Mouse (Mus musculus): ENCODE measurements around the gene Wipf1. TPM values are rescaled to one million over a fixed set of nuclear protein-coding genes. Genes with fewer than 3 reads are reported as not detected.

Gene Wipf1
- polyA plus RNA-seq, 1 experiment from 2014 or later, result 9.0 TPM

DNA sequence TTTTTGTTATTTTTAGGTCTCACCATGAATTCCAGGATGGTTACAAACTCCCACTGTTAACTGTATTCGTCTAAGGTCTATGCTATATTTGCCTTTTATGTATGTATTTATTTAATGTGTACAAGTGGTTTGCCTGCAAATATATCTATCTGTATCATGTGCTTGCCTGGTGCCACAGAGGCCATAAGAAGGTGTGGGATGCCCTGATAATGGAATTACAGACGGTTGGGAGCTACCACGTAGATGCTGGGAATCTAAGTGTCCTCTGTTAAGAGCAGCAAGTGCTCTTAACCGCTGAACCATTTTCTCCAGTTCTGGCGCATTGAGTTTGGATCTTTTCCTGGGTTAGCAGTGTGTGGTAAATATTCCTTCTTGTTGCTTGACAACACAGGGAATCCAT lies 953 bp upstream of the Wipf1 start:
- Histone ChIP-seq H3K9me3 (ENCODE audit: control insufficient read depth, low read length) (no peaks in the 10 kb centered on the region), H3K27me3 (replicated peaks; ENCODE audit: control insufficient read depth, insufficient read depth, low read length) (no peaks in the 10 kb centered on the region), H3K36me3 (ENCODE audit: control insufficient read depth, insufficient read depth, low read length) (no peaks in the 10 kb centered on the region), H3K27ac (ENCODE audit: low read length) (no peak overlapping the region), H3K4me2 (ENCODE audit: low read depth, low read length) (no peak overlapping the region), H3K4me1 (ENCODE audit: control insufficient read depth, insufficient read depth, low read length) (peaks cover 14% of the 10 kb centered on the region), H3K9ac (ENCODE audit: low read depth, low read length) (no peak overlapping the region), H3K4me3 (ENCODE audit: low read length) (no peak overlapping the region)
- ATAC-seq, result no peak
- WGBS, result 73% methylated on average over 5 of the region's 5 CpGs

DNA sequence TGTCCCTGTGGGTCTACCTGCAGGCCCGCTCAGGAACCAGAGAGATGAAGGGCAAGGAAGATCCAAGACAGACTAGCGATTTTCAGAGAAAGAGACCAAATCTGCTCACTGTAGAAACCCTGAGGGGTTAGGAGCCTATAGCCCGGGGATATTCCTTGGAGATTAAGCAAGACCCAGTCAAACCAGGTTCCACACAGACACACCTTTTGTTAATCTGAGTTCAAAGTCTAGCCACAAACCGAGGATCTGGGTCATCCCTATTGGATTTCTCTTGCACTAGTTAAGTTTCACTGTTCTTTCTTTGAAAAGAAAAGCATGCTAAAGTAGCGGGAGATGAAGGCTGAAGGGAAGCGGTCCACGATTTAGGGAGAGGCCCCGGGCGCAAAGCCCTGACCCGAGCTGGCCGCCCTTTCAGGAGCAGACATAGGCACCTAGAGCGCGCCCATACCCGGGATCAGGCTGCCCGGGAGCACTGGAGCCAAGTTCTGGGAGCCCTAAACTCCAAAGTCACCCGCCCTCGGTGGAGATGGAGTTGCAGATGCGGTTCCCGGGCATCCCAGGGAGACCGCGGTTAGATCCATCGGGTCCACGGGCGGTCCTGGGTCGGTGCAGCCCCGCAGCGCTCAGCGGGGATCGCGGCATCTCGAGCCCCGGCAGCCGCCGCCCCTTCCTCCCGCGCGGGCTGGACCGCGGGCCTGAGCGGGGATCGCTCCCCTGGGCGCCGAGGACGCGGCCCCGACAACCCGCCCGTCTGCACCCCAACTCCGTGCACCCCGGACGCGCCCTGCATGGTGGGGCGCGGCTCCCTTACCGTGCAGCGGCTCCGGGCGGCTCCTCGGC lies 798 bp downstream of the Wipf1 start:
- no peaks in the 10 kb centered on the region for H3K9me3 ChIP-seq (ENCODE audit: control insufficient read depth, low read length)
- WGBS, result under 1% methylated on average over 46 of the region's 59 CpGs
- no peaks in the 10 kb centered on the region for H3K27me3 ChIP-seq (replicated peaks; ENCODE audit: control insufficient read depth, insufficient read depth, low read length)
- peak overlapping the region; percentile 71 for H3K4me2 ChIP-seq (ENCODE audit: low read depth, low read length)
- H3K4me1 ChIP-seq (ENCODE audit: control insufficient read depth, insufficient read depth, low read length), result peaks cover 14% of the 10 kb centered on the region
- peak overlapping the region; percentile 97 for H3K9ac ChIP-seq (ENCODE audit: low read depth, low read length)
- peak overlapping the region; percentile 93 for H3K4me3 ChIP-seq (ENCODE audit: low read length)
- peak overlapping the region; percentile 97 for H3K27ac ChIP-seq (ENCODE audit: low read length)
- H3K36me3 ChIP-seq (ENCODE audit: control insufficient read depth, insufficient read depth, low read length), result no peaks in the 10 kb centered on the region
- ATAC-seq, result peak; percentile 69

GRCm38 (mm10) chr2:73527956-73528355 lies 1.6 kb downstream of the Wipf1 start:
- Histone ChIP-seq H3K36me3 (ENCODE audit: control insufficient read depth, insufficient read depth, low read length) (no peaks in the 10 kb centered on the region), H3K4me3 (ENCODE audit: low read length) (peak overlapping the region; percentile 93), H3K4me2 (ENCODE audit: low read depth, low read length) (peak overlapping the region; percentile 71), H3K27ac (ENCODE audit: low read length) (no peak overlapping the region), H3K9ac (ENCODE audit: low read depth, low read length) (peak overlapping the region; percentile 97), H3K9me3 (ENCODE audit: control insufficient read depth, low read length) (no peaks in the 10 kb centered on the region), H3K27me3 (replicated peaks; ENCODE audit: control insufficient read depth, insufficient read depth, low read length) (no peaks in the 10 kb centered on the region), H3K4me1 (ENCODE audit: control insufficient read depth, insufficient read depth, low read length) (peaks cover 16% of the 10 kb centered on the region)
- WGBS, result 60% methylated on average over 11 of the region's 11 CpGs
- no peak for ATAC-seq

DNA sequence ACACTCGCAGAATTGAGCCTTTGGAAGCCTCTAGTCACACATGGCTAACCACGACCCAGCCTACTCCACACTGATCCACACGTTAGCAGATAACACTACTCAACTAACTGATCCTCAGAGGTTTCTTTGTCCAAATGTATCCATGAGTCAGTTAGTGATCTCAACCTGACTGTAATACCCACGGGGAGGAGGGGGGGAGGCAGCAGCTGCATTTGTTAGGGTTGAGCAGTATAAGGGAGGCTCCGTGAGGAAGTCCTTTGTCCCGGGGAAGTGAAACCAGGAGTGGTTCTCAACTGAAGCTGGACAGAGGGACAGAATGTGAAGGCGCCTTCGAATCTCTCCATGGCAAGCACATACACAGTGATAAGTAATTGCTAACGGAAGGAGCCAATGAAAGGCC lies 2.8 kb downstream of the Wipf1 start:
- H3K4me3 ChIP-seq (ENCODE audit: low read length), result no peak overlapping the region
- H3K27ac ChIP-seq (ENCODE audit: low read length), result no peak overlapping the region; the same call in 1 of the 2 replicates
- peak overlapping the region; percentile 25; the same call in 1 of the 2 replicates for H3K4me2 ChIP-seq (ENCODE audit: low read depth, low read length)
- no peak for ATAC-seq
- peaks cover 22% of the 10 kb centered on the region for H3K4me1 ChIP-seq (ENCODE audit: control insufficient read depth, insufficient read depth, low read length)
- no peaks in the 10 kb centered on the region for H3K36me3 ChIP-seq (ENCODE audit: control insufficient read depth, insufficient read depth, low read length)
- H3K9ac ChIP-seq (ENCODE audit: low read depth, low read length), result no peak overlapping the region
- no peaks in the 10 kb centered on the region for H3K27me3 ChIP-seq (replicated peaks; ENCODE audit: control insufficient read depth, insufficient read depth, low read length)
- no peaks in the 10 kb centered on the region for H3K9me3 ChIP-seq (ENCODE audit: control insufficient read depth, low read length)
- 55% methylated on average over 9 of the region's 9 CpGs for WGBS

DNA sequence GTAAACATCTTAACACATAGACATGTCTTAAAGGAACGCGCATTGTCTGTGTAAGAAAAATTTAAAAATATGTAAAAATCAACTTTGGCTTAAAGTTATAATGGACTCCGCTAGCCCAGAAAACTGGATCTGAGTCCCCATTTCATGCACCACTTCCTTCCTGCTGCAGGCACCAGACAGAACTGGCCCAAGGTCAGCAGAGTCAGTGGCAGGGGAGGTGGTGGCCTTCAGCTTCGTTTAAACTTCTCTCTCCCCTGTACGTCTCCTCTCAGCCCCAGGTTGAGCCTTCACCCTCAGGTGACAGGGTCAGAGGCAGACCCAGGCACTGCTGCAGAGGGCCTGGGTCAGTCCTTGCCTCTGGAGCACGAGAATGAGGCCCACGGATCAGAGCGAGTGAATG lies 6.6 kb downstream of the Wipf1 start:
- no peaks in the 10 kb centered on the region for H3K27me3 ChIP-seq (replicated peaks; ENCODE audit: control insufficient read depth, insufficient read depth, low read length)
- H3K4me2 ChIP-seq (ENCODE audit: low read depth, low read length), result no peak overlapping the region
- ATAC-seq, result no peak
- 49% methylated on average over 8 of the region's 8 CpGs for WGBS
- H3K27ac ChIP-seq (ENCODE audit: low read length), result no peak overlapping the region
- H3K36me3 ChIP-seq (ENCODE audit: control insufficient read depth, insufficient read depth, low read length), result no peaks in the 10 kb centered on the region
- no peak overlapping the region for H3K9ac ChIP-seq (ENCODE audit: low read depth, low read length)
- H3K9me3 ChIP-seq (ENCODE audit: control insufficient read depth, low read length), result no peaks in the 10 kb centered on the region
- H3K4me3 ChIP-seq (ENCODE audit: low read length), result no peak overlapping the region
- H3K4me1 ChIP-seq (ENCODE audit: control insufficient read depth, insufficient read depth, low read length), result peaks cover 23% of the 10 kb centered on the region

DNA sequence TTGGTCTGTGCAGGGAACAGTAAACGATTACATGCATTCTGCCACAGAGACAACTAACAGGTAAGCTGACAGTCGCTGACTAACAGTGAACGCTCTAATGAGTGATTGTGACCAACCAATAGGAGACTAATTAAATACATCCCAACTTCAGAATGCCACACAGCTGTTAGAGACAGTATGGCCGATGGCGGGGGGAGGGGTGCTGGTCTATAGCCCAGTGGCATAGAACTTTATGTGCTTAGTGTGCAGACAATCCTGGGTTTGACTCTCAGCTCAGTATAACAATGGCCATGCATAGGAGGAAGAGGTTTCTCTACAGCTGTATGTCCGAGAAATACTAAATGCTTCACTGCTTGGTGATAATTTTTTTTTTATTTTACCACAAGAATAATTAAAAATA lies 7.2 kb downstream of the Wipf1 start:
- Histone ChIP-seq H3K4me2 (ENCODE audit: low read depth, low read length) (no peak overlapping the region), H3K27ac (ENCODE audit: low read length) (0 out of 2 replicates have a peak overlapping the region, but pooled peaks have one; percentile 6), H3K4me3 (ENCODE audit: low read length) (no peak overlapping the region), H3K9me3 (ENCODE audit: control insufficient read depth, low read length) (no peaks in the 10 kb centered on the region), H3K9ac (ENCODE audit: low read depth, low read length) (no peak overlapping the region), H3K4me1 (ENCODE audit: control insufficient read depth, insufficient read depth, low read length) (peaks cover 20% of the 10 kb centered on the region), H3K36me3 (ENCODE audit: control insufficient read depth, insufficient read depth, low read length) (no peaks in the 10 kb centered on the region), H3K27me3 (replicated peaks; ENCODE audit: control insufficient read depth, insufficient read depth, low read length) (no peaks in the 10 kb centered on the region)
- WGBS, result 70% methylated on average over 6 of the region's 6 CpGs
- ATAC-seq, result no peak

DNA sequence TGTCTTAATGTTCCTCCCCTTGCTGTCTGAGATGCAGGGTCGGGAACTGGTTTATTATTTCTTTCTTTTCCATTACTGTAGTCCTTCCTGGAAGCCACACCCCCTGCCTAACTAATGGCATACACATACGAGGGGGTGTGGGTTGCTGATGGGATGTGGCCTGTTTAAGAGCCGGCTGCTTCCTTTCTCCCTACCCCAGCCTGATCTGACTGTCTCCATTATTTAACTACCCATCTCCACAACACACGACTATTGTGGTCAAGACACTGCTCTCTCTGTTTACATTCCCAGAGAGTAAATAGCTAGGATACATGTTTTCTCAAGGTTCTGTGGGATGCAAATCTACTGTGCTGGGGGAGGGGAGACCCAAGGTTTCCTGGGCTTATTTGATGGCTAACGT lies 7.8 kb downstream of the Wipf1 start:
- no peak overlapping the region for H3K27ac ChIP-seq (ENCODE audit: low read length)
- peaks cover 14% of the 10 kb centered on the region for H3K4me1 ChIP-seq (ENCODE audit: control insufficient read depth, insufficient read depth, low read length)
- 16% methylated on average over 5 of the region's 5 CpGs for WGBS
- H3K4me3 ChIP-seq (ENCODE audit: low read length), result no peak overlapping the region
- H3K9me3 ChIP-seq (ENCODE audit: control insufficient read depth, low read length), result no peaks in the 10 kb centered on the region
- 0 out of 2 replicates have a peak, but pooled peaks cover 2% of the 10 kb centered on the region for H3K36me3 ChIP-seq (ENCODE audit: control insufficient read depth, insufficient read depth, low read length)
- H3K27me3 ChIP-seq (replicated peaks; ENCODE audit: control insufficient read depth, insufficient read depth, low read length), result no peaks in the 10 kb centered on the region
- no peak overlapping the region for H3K4me2 ChIP-seq (ENCODE audit: low read depth, low read length)
- no peak overlapping the region for H3K9ac ChIP-seq (ENCODE audit: low read depth, low read length)
- ATAC-seq, result peak; percentile 37; the same call in 1 of the 2 replicates

DNA sequence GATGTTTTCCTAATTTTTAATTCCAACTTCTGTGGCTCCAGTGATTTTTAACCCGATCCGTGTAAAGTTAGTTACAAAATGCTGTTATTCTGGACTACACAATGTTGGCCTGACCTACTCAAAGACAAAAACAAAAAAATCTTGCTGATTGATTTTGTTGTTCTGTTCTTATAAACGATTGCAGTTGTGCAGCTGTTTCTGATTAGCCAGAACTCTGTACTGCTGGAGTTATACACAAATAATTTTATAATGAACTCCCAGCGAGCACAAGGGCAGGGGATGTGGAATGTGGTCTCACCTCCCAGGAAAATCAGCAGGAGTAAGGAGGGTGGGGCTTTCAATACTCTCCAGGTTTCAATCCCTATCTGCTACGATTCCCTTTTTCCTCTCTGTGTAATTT lies 10.6 kb downstream of the Wipf1 start:
- no peak overlapping the region for H3K9ac ChIP-seq (ENCODE audit: low read depth, low read length)
- peaks cover 11% of the 10 kb centered on the region for H3K4me1 ChIP-seq (ENCODE audit: control insufficient read depth, insufficient read depth, low read length)
- no peaks in the 10 kb centered on the region for H3K9me3 ChIP-seq (ENCODE audit: control insufficient read depth, low read length)
- H3K27ac ChIP-seq (ENCODE audit: low read length), result no peak overlapping the region
- ATAC-seq, result no peak
- WGBS, result 66% methylated on average over 5 of the region's 5 CpGs
- 0 out of 2 replicates have a peak, but pooled peaks cover 4% of the 10 kb centered on the region for H3K36me3 ChIP-seq (ENCODE audit: control insufficient read depth, insufficient read depth, low read length)
- no peak overlapping the region for H3K4me3 ChIP-seq (ENCODE audit: low read length)
- H3K4me2 ChIP-seq (ENCODE audit: low read depth, low read length), result no peak overlapping the region
- H3K27me3 ChIP-seq (replicated peaks; ENCODE audit: control insufficient read depth, insufficient read depth, low read length), result no peaks in the 10 kb centered on the region

DNA sequence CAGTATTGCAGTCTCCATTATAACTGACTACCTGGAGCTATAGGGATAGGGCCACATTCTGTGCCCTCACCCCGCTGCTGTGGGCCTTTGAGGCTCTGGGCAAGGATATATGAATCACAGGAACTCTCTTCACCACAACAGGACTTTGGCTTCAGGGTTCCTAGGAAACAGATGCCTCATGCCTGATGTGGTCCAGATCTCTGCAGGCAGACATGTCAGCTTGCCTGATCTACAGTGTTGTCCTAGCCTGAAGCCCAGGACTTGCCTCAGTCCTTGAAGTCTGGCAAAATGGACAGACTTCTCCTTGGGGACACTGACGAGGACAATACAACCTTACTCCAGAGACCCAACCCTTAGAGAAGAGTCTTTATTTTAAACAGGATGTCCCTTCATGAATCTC lies 11.2 kb downstream of the Wipf1 start:
- no peak for ATAC-seq
- 94% methylated on average over 2 of the region's 2 CpGs for WGBS
- H3K4me3 ChIP-seq (ENCODE audit: low read length), result no peak overlapping the region

More for the DNA sequence above, 11.2 kb downstream of the Wipf1 start:
- no peak overlapping the region for H3K9ac ChIP-seq (ENCODE audit: low read depth, low read length)
- H3K27me3 ChIP-seq (replicated peaks; ENCODE audit: control insufficient read depth, insufficient read depth, low read length), result no peaks in the 10 kb centered on the region
- H3K27ac ChIP-seq (ENCODE audit: low read length), result no peak overlapping the region
- H3K36me3 ChIP-seq (ENCODE audit: control insufficient read depth, insufficient read depth, low read length), result 0 out of 2 replicates have a peak, but pooled peaks cover 4% of the 10 kb centered on the region
- no peak overlapping the region for H3K4me2 ChIP-seq (ENCODE audit: low read depth, low read length)
- H3K9me3 ChIP-seq (ENCODE audit: control insufficient read depth, low read length), result no peaks in the 10 kb centered on the region
- H3K4me1 ChIP-seq (ENCODE audit: control insufficient read depth, insufficient read depth, low read length), result peaks cover 13% of the 10 kb centered on the region

All from intestine, embryonic 16.5 days (tissue).